Mouse (Mus musculus): Measurements from ENCODE around the gene Panx1. TPM values are rescaled to one million over a fixed set of nuclear protein-coding genes. Genes with fewer than 3 reads are reported as not detected.

Panx1 gene
- total and polyA plus RNA-seq, 3 experiments = 10.6 to 20.3 TPM; not detected in 1

DNA sequence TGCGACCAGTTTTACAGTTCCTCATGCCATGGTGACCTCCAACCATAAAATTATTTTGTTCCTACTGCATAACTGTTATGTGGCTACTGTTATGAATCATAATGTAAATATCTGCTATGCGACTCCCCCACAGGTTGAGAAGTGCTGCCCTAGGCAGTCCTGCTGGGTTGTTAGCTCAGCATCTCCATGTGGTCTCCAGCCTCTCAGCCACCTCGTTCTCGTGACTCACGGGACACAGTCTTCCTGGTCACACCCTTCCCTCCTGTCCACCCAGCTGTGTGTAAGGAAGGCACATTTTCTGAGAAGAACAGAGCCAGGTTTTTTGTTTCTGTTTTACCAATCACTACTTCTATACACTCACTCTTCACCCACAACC is 26.5 kb downstream of the Panx1 start:
- no peak overlapping the region for H3K4me3 ChIP-seq (ENCODE audit: control insufficient read depth in 1 of 2, insufficient read depth in 1 of 2, low read depth in 2 of 2, low read length in 2 of 2)
- H3K36me3 ChIP-seq (ENCODE audit: control insufficient read depth in 1 of 2, insufficient read depth in 2 of 2, low read length in 2 of 2) = no peaks in the 10 kb centered on the region; a peak in 1 of 4 replicates

DNA sequence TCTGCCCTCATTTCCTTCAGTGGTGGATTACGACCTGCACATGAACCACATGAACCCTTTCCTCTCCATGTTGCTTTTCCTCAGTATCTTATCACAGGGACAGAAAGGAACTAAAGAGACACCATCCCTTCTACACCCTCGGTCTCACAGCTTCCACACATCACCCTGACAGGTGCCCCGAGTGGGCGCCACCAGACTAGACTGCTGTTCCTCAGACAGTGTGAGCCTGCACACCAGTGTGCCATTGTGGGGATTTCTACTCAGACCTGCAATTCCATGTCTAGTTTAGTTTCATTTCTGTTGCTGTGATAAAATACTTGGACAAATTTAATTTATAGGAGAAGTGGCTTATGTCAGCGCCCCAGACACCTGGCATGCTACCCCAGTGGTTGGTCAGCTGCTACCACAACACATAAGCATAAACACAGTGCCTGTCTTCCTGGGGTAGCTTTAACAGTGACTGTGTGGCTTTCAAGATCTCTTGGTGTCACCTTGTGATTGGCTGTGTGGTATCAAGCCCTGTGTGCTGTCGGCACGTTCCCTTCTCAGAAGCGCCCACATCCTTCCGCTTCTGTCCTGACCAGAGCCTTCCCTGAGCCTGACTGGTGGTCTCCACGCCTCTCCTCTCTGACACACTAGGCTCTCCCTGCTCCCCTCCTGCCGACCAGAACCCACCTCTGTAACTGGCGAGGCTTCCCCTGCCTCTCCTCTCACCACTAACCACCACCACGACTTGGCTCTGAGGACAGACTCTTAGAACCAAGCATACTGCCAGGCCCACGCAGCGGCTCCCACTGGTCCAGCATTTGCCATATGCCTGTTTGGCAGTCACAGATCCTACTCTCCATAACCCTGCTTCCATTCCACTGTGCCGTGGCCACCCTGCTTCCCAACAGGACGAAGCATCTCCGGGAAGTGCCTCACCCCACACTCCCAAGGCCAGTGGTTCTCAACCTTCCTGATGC is 27.2 kb downstream of the Panx1 start:
- Histone ChIP-seq H3K36me3 (ENCODE audit: control insufficient read depth in 1 of 2, insufficient read depth in 2 of 2, low read length in 2 of 2) (no peaks in the 10 kb centered on the region; a peak in 1 of 4 replicates), H3K79me2 (ENCODE audit: control insufficient read depth, insufficient read depth, low read length, poor library complexity) (no peaks in the 10 kb centered on the region), H3K4me1 (ENCODE audit: control insufficient read depth in 1 of 2, insufficient read depth in 2 of 2, low read length in 2 of 2) (peaks cover 0 to 7% of the 10 kb centered on the region in 2 experiments; a peak in 2 of 4 replicates), H3K27me3 (ENCODE audit: control insufficient read depth in 1 of 2, insufficient read depth in 2 of 2, low read length in 2 of 2) (peaks cover 0 to 1% of the 10 kb centered on the region in 2 experiments; a peak in 1 of 4 replicates), H3K9me3 (replicated peaks; ENCODE audit: insufficient read depth, low read length) (no peaks in the 10 kb centered on the region), H3K9ac (ENCODE audit: control insufficient read depth, low read depth, low read length, poor library complexity, severe bottlenecking) (no peak overlapping the region), H3K4me3 (ENCODE audit: control insufficient read depth in 1 of 2, insufficient read depth in 1 of 2, low read depth in 2 of 2, low read length in 2 of 2) (no peak overlapping the region), H3K27ac (ENCODE audit: control insufficient read depth, low read depth, low read length) (no peak overlapping the region)
- peak; percentile 69 for DNase-seq (ENCODE audit: low read depth, low spot score)
- TF ChIP-seq POLR2A (IDR thresholded peaks at IDR 0.05; ENCODE audit: control insufficient read depth in 1 of 2, insufficient read depth in 1 of 2, low read depth in 1 of 2, low read length in 2 of 2, poor library complexity in 1 of 2) (peak in 1 of 2 experiments; percentile 19; a peak in 1 of 4 replicates), USF2 (IDR thresholded peaks at IDR 0.05; ENCODE audit: borderline replicate concordance in 1 of 2, insufficient read depth in 1 of 2, low read depth in 1 of 2, low read length in 2 of 2) (no peak), MAFK (IDR thresholded peaks at IDR 0.05; ENCODE audit: borderline replicate concordance, low read depth, low read length) (no peak), POLR2AphosphoS5 (IDR thresholded peaks at IDR 0.05; ENCODE audit: borderline replicate concordance, low read depth, low read length) (no peak), ZKSCAN1 (IDR thresholded peaks at IDR 0.05; ENCODE audit: low read depth, low read length) (no peak), ZMIZ1 (IDR thresholded peaks at IDR 0.05; ENCODE audit: low read depth, low read length) (no peak), EP300 (IDR thresholded peaks at IDR 0.05; ENCODE audit: low read depth in 1 of 2, low read length in 2 of 2) (0 out of 4 replicates have a peak, but pooled peaks of 1 of the 2 experiments have one; percentile 12), GABPA (IDR thresholded peaks at IDR 0.05; ENCODE audit: low read depth, low read length) (no peak), MXI1 (IDR thresholded peaks at IDR 0.05; ENCODE audit: low read depth, low read length) (peak; percentile 20; the same call in 1 of the 2 replicates), BHLHE40 (IDR thresholded peaks at IDR 0.05; ENCODE audit: borderline replicate concordance, low read depth, low read length) (peak; percentile 77; the same call in 1 of the 2 replicates), GATA1 (IDR thresholded peaks at IDR 0.05; ENCODE audit: low read depth, low read length) (no peak), TCF12 (IDR thresholded peaks at IDR 0.05; ENCODE audit: low read depth, low read length) (peak; percentile 16; the same call in 1 of the 2 replicates), NRF1 (IDR thresholded peaks at IDR 0.05; ENCODE audit: insufficient read depth, low read depth, low read length, poor library complexity, severe bottlenecking) (no peak), NELFE (IDR thresholded peaks at IDR 0.05; ENCODE audit: low read depth, low read length) (peak; percentile 29; the same call in 1 of the 2 replicates), UBTF (IDR thresholded peaks at IDR 0.05; ENCODE audit: borderline replicate concordance, insufficient read depth, low read depth, low read length) (no peak), CHD1 (IDR thresholded peaks at IDR 0.05; ENCODE audit: low read depth, low read length) (no peak), USF1 (IDR thresholded peaks at IDR 0.05; ENCODE audit: low read depth, low read length) (no peak), ETS1 (IDR thresholded peaks at IDR 0.05; ENCODE audit: low read depth, low read length) (no peak), ELF1 (IDR thresholded peaks at IDR 0.05; ENCODE audit: low read depth, low read length) (no peak), ZNF384 (IDR thresholded peaks at IDR 0.05; ENCODE audit: low read depth, low read length) (no peak), CTCF (IDR thresholded peaks at IDR 0.05 in 2 of 3, conservative IDR thresholded peaks at IDR 0.05 in 1 of 3; ENCODE audit: control insufficient read depth in 1 of 3, insufficient read depth in 1 of 3, low read depth in 2 of 3, low read length in 3 of 3, poor library complexity in 1 of 3, severe bottlenecking in 1 of 3) (no peak), MYB (IDR thresholded peaks at IDR 0.05; ENCODE audit: low read depth, low read length) (no peak), E2F4 (IDR thresholded peaks at IDR 0.05; ENCODE audit: borderline replicate concordance, low read depth, low read length) (no peak)

More for the DNA sequence above, 26.5 kb downstream of the Panx1 start:
- Histone ChIP-seq H3K9me3 (replicated peaks; ENCODE audit: insufficient read depth, low read length) (no peaks in the 10 kb centered on the region), H3K4me1 (ENCODE audit: control insufficient read depth in 1 of 2, insufficient read depth in 2 of 2, low read length in 2 of 2) (peaks cover 0 to 7% of the 10 kb centered on the region in 2 experiments; a peak in 2 of 4 replicates), H3K27ac (ENCODE audit: control insufficient read depth, low read depth, low read length) (no peak overlapping the region), H3K79me2 (ENCODE audit: control insufficient read depth, insufficient read depth, low read length, poor library complexity) (no peaks in the 10 kb centered on the region), H3K27me3 (ENCODE audit: control insufficient read depth in 1 of 2, insufficient read depth in 2 of 2, low read length in 2 of 2) (no peaks in the 10 kb centered on the region), H3K9ac (ENCODE audit: control insufficient read depth, low read depth, low read length, poor library complexity, severe bottlenecking) (no peak overlapping the region)
- DNase-seq (ENCODE audit: low read depth, low spot score) = no peak
- TF ChIP-seq KAT2A (conservative IDR thresholded peaks at IDR 0.05; ENCODE audit: low read depth, low read length) (no peak), POLR2A (IDR thresholded peaks at IDR 0.05; ENCODE audit: control insufficient read depth in 1 of 2, insufficient read depth in 1 of 2, low read depth in 1 of 2, low read length in 2 of 2, poor library complexity in 1 of 2) (no peak), NELFE (IDR thresholded peaks at IDR 0.05; ENCODE audit: low read depth, low read length) (no peak), UBTF (IDR thresholded peaks at IDR 0.05; ENCODE audit: borderline replicate concordance, insufficient read depth, low read depth, low read length) (no peak), ETS1 (IDR thresholded peaks at IDR 0.05; ENCODE audit: low read depth, low read length) (no peak), RAD21 (IDR thresholded peaks at IDR 0.05; ENCODE audit: low read depth, low read length) (no peak), MAZ (IDR thresholded peaks at IDR 0.05; ENCODE audit: low read depth, low read length) (no peak), ZKSCAN1 (IDR thresholded peaks at IDR 0.05; ENCODE audit: low read depth, low read length) (no peak), MAX (IDR thresholded peaks at IDR 0.05; ENCODE audit: low read length) (no peak), CHD2 (IDR thresholded peaks at IDR 0.05; ENCODE audit: low read length) (no peak)
